Mouse (Mus musculus) A20 (cell line): ENCODE measurements around the gene Rbbp5.

Experiments
- DNase-seq: peaks from one replicate; pipeline ENCODE4 v3.0.0-alpha.2; 2011; ENCODE audit warnings: low read depth, low spot score

The Rbbp5 gene

GRCm38 (mm10) chr1:132500535-132500934 is 23.4 kb downstream of the Rbbp5 start:
- DNase-seq: no peak

GRCm38 (mm10) chr1:132505155-132505554 is 28.0 kb downstream of the Rbbp5 start:
- DNase-seq: no peak

GRCm38 (mm10) chr1:132506058-132506457 is 28.9 kb downstream of the Rbbp5 start, which contains the start of gene Tmem81:
Gene Tmem81, plus strand, starts transcription at chr1:132506230.
- DNase-seq: no peak

GRCm38 (mm10) chr1:132506656-132507055 is 29.5 kb downstream of the Rbbp5 start:
- DNase-seq: no peak

- DNase-seq: no peak
Observed at GRCm38 (mm10) chr1:132509771-132510170, 32.6 kb downstream of the Rbbp5 start.

- DNase-seq: no peak
Observed at GRCm38 (mm10) chr1:132511521-132511920, 34.4 kb downstream of the Rbbp5 start.

- DNase-seq: no peak
Observed at GRCm38 (mm10) chr1:132512106-132512505, 34.9 kb downstream of the Rbbp5 start.

GRCm38 (mm10) chr1:132515339-132515738 is 38.2 kb downstream of the Rbbp5 start:
- no peak for DNase-seq

- DNase-seq: no peak
Observed at GRCm38 (mm10) chr1:132516776-132517175, 39.6 kb downstream of the Rbbp5 start.

GRCm38 (mm10) chr1:132518621-132519020 is 41.5 kb downstream of the Rbbp5 start:
- DNase-seq: no peak

GRCm38 (mm10) chr1:132519734-132520133 is 42.6 kb downstream of the Rbbp5 start:
- no peak for DNase-seq

- peak; percentile 77 for DNase-seq
Observed at GRCm38 (mm10) chr1:132520764-132521163, 43.6 kb downstream of the Rbbp5 start.

- no peak for DNase-seq
Observed at GRCm38 (mm10) chr1:132523048-132523447, 45.9 kb downstream of the Rbbp5 start.

- DNase-seq: peak; percentile 50
Observed at GRCm38 (mm10) chr1:132523920-132524319, 46.8 kb downstream of the Rbbp5 start.

GRCm38 (mm10) chr1:132525832-132526231 is 48.7 kb downstream of the Rbbp5 start:
- DNase-seq: peak; percentile 59

- no peak for DNase-seq
Observed at GRCm38 (mm10) chr1:132528071-132528470, 50.9 kb downstream of the Rbbp5 start.

GRCm38 (mm10) chr1:132528647-132529334 is 51.6 kb downstream of the Rbbp5 start:
- no peak for DNase-seq

GRCm38 (mm10) chr1:132530631-132531191 is 53.5 kb downstream of the Rbbp5 start:
- peak; percentile 74 for DNase-seq

GRCm38 (mm10) chr1:132532521-132532920 is 55.4 kb downstream of the Rbbp5 start:
- DNase-seq: no peak

- DNase-seq: peak; percentile 89
Observed at GRCm38 (mm10) chr1:132533840-132534239, 56.7 kb downstream of the Rbbp5 start.

GRCm38 (mm10) chr1:132535541-132535940 is 58.4 kb downstream of the Rbbp5 start:
- no peak for DNase-seq

GRCm38 (mm10) chr1:132536416-132536815 is 59.3 kb downstream of the Rbbp5 start:
- no peak for DNase-seq

- no peak for DNase-seq
Observed at GRCm38 (mm10) chr1:132537736-132538135, 60.6 kb downstream of the Rbbp5 start.
